ENCODE assay signal across 18 mouse cellular contexts in genomic region chr14:97431221-97431620, GRCm38 (mm10).
"Had no signal": no experiment of that assay in that cellular context is flagged by ENCODE, and none has a peak within 500 bp of the region (broad histone marks: within the 10 kb centered on the region; RNA-seq: fewer than 3 reads in every experiment).

No protein-coding gene starts in this region.

- H3K4me2 ChIP-seq: lung, embryonic 15.5 days; midbrain, embryonic 11.5 days; midbrain, embryonic 13.5 days; midbrain, embryonic 15.5 days; neural tube, embryonic 12.5 days; stomach, embryonic 15.5 days had no signal

- H3K27ac ChIP-seq: lung, embryonic 15.5 days; macrophage; midbrain, embryonic 13.5 days; midbrain, embryonic 15.5 days; neural tube, embryonic 12.5 days; stomach, embryonic 15.5 days; stomach, postnatal 0 days had no signal

- H3K36me3 ChIP-seq: lung, embryonic 15.5 days; midbrain, embryonic 13.5 days; midbrain, embryonic 15.5 days; neural tube, embryonic 12.5 days; stomach, embryonic 15.5 days had no signal

- DNase-seq: liver, postnatal 0 days; lung, adult 2 months; lung, postnatal 14 days; lung, postnatal 36 days; right cerebral cortex, postnatal 14 days; thymus, adult 18-20 months; thymus, postnatal 14 days; thymus, postnatal 36 days had no signal

- H3K4me1 ChIP-seq: lung, embryonic 15.5 days; megakaryocyte, embryonic 14.5 days; midbrain, embryonic 13.5 days; midbrain, embryonic 15.5 days; neural tube, embryonic 12.5 days; stomach, embryonic 15.5 days had no signal

- H3K9me3 ChIP-seq: lung, embryonic 15.5 days; megakaryocyte, embryonic 14.5 days; midbrain, embryonic 13.5 days; midbrain, embryonic 15.5 days; neural tube, embryonic 12.5 days; stomach, embryonic 15.5 days had no signal

- H3K4me3 ChIP-seq: lung, embryonic 15.5 days; megakaryocyte, embryonic 14.5 days; midbrain, embryonic 13.5 days; midbrain, embryonic 15.5 days; neural tube, embryonic 12.5 days; stomach, embryonic 15.5 days had no signal

- ATAC-seq: liver, postnatal 0 days; lung, postnatal 0 days; midbrain, embryonic 13.5 days; midbrain, embryonic 15.5 days had no signal

- H3K27me3 ChIP-seq: lung, embryonic 15.5 days; megakaryocyte, embryonic 14.5 days; midbrain, embryonic 13.5 days; midbrain, embryonic 15.5 days; neural tube, embryonic 12.5 days; stomach, embryonic 15.5 days had no signal

- H3K9ac ChIP-seq: liver, postnatal 0 days; lung, embryonic 15.5 days; midbrain, embryonic 13.5 days; midbrain, embryonic 15.5 days; neural tube, embryonic 12.5 days; stomach, embryonic 15.5 days had no signal
